Mouse (Mus musculus) stomach, postnatal 0 days (tissue): ENCODE results near the gene Zxdc. TPM values are rescaled to one million over a fixed set of nuclear protein-coding genes. Genes with fewer than 3 reads are reported as not detected.
A peak's percentile ranks its signal among the peaks of the same experiment; 100 is the strongest.

Experiments
- ATAC-seq: fragments of 200-750 bp; cut with Nextera tagmentation; 2 replicates; pipeline ENCODE4 v1.8.0; 2017; ENCODE audit not compliant: low FRiP score, low TSS enrichment
- DNase-seq: peaks from one replicate; pipeline ENCODE4 v3.0.0-alpha.2; 2016; ENCODE audit warnings: low spot score
- H3K27ac ChIP-seq: fragments of 300-500 bp; sonication (generic); replicated peaks from 2 replicates; pipeline ENCODE4 v1.5.1; 2014; ENCODE audit warnings: mild to moderate bottlenecking, control low read depth
- H3K27me3 ChIP-seq: fragments of 300-500 bp; sonication (generic); 2 replicates; pipeline ENCODE4 v1.6.1; 2014; ENCODE audit warnings: low read length; ENCODE audit not compliant: control insufficient read depth, insufficient read depth
- H3K36me3 ChIP-seq: fragments of 300-500 bp; sonication (generic); 2 replicates; pipeline ENCODE4 v1.6.1; 2014; ENCODE audit warnings: low read length, mixed read lengths; ENCODE audit not compliant: control insufficient read depth, insufficient read depth
- H3K4me1 ChIP-seq: fragments of 300-500 bp; sonication (generic); replicated peaks from 2 replicates; pipeline ENCODE4 v1.6.1; 2014; ENCODE audit warnings: antibody characterized with exemption; ENCODE audit not compliant: control insufficient read depth, insufficient read depth
- H3K4me2 ChIP-seq: fragments of 300-500 bp; sonication (generic); replicated peaks from 2 replicates; pipeline ENCODE4 v1.6.1; 2014; ENCODE audit warnings: low read depth, mild to moderate bottlenecking, control low read depth, moderate library complexity
- H3K4me3 ChIP-seq: fragments of 300-500 bp; sonication (generic); 2 replicates; pipeline ENCODE4 v1.5.1; 2014; ENCODE audit warnings: low read depth, low read length, control low read depth
- H3K9ac ChIP-seq: fragments of 300-500 bp; sonication (generic); 2 replicates; pipeline ENCODE4 v1.6.1; 2014; ENCODE audit warnings: mild to moderate bottlenecking, low read length, control low read depth, mixed read lengths
- H3K9me3 ChIP-seq: fragments of 300-500 bp; sonication (generic); 2 replicates; pipeline ENCODE4 v1.6.1; 2016; ENCODE audit warnings: low read length; ENCODE audit not compliant: control insufficient read depth
- CTCF ChIP-seq: IDR thresholded peaks from 2 replicates; pipeline ENCODE4 v1.5.1; 2016; ENCODE audit warnings: antibody characterized with exemption, low read depth, mild to moderate bottlenecking, moderate library complexity
- EP300 ChIP-seq: optimal IDR thresholded peaks from 2 replicates; pipeline ENCODE3; 2016; ENCODE audit warnings: antibody characterized with exemption
- WGBS: fragments of 180-500 bp; shearing (Covaris S2); extraction: QIAGEN DNeasy Blood & Tissue Kit; methylation state at CpG from one replicate; pipeline ENCODE4 v1.1.7; 2014; 5-methylcytosine and 5-hydroxymethylcytosine counted together
- polyA plus RNA-seq: library from polyadenylated mRNA; unstranded; fragments of >200 nt; fragmentation: Nextera tagmentation; extraction: Ambion mirVana; gene quantifications from 2 replicates; pipeline ENCODE4 v1.2.1, GENCODE M21; 2015

The Zxdc gene
- polyA plus RNA-seq, 1 experiment from 2014 or later, result 4.7 TPM

GRCm38 (mm10) chr6:90390629-90391028 lies 21.3 kb downstream of the Zxdc start:
- Histone ChIP-seq H3K4me2 (no peak overlapping the region), H3K36me3 (peaks cover 12% of the 10 kb centered on the region; the same call in 1 of the 2 replicates)
- 84% methylated on average over 4 of the region's 4 CpGs for WGBS

GRCm38 (mm10) chr6:90393948-90394347 lies 24.7 kb downstream of the Zxdc start:
- 58% methylated on average over 3 of the region's 3 CpGs for WGBS
- no peak for ATAC-seq
- H3K36me3 ChIP-seq, result peaks cover 6% of the 10 kb centered on the region; the same call in 1 of the 2 replicates

More at GRCm38 (mm10) chr6:90390629-90391028, 21.3 kb downstream of the Zxdc start:
- Histone ChIP-seq H3K9me3 (no peaks in the 10 kb centered on the region), H3K27ac (no peak overlapping the region), H3K27me3 (no peaks in the 10 kb centered on the region), H3K9ac (no peak overlapping the region), H3K4me1 (no peaks in the 10 kb centered on the region), H3K4me3 (no peak overlapping the region)
- no peak for ATAC-seq
- no peak for DNase-seq
- no peak for TF ChIP-seq CTCF
- TF ChIP-seq EP300, result no peak

GRCm38 (mm10) chr6:90395751-90396150 lies 26.5 kb downstream of the Zxdc start:
- H3K27ac ChIP-seq, result no peak overlapping the region
- no peak for ATAC-seq
- TF ChIP-seq CTCF (no peak), EP300 (no peak)
- H3K9ac ChIP-seq, result no peak overlapping the region
- H3K27me3 ChIP-seq, result no peaks in the 10 kb centered on the region
- no peak for DNase-seq
- H3K36me3 ChIP-seq, result peaks cover under 1% of the 10 kb centered on the region
- H3K4me3 ChIP-seq, result no peak overlapping the region
- H3K4me1 ChIP-seq, result no peaks in the 10 kb centered on the region
- 78% methylated on average over 2 of the region's 2 CpGs for WGBS
- no peaks in the 10 kb centered on the region for H3K9me3 ChIP-seq
- H3K4me2 ChIP-seq, result no peak overlapping the region

More at GRCm38 (mm10) chr6:90393948-90394347, 24.7 kb downstream of the Zxdc start:
- Histone ChIP-seq H3K4me3 (no peak overlapping the region), H3K9me3 (no peaks in the 10 kb centered on the region), H3K4me1 (no peaks in the 10 kb centered on the region), H3K27me3 (no peaks in the 10 kb centered on the region), H3K27ac (no peak overlapping the region), H3K4me2 (no peak overlapping the region), H3K9ac (no peak overlapping the region)
- TF ChIP-seq CTCF (no peak), EP300 (no peak)
- DNase-seq, result no peak

GRCm38 (mm10) chr6:90397291-90397690 lies 28.0 kb downstream of the Zxdc start:
- WGBS, result 85% methylated on average over 3 of the region's 3 CpGs
- Histone ChIP-seq H3K4me3 (no peak overlapping the region), H3K27me3 (no peaks in the 10 kb centered on the region), H3K9me3 (no peaks in the 10 kb centered on the region), H3K9ac (no peak overlapping the region), H3K4me1 (no peaks in the 10 kb centered on the region), H3K4me2 (no peak overlapping the region), H3K27ac (no peak overlapping the region), H3K36me3 (peaks cover 13% of the 10 kb centered on the region)
- DNase-seq (no peak), ATAC-seq (peak; percentile 32; the same call in 1 of the 2 replicates)
- TF ChIP-seq EP300 (no peak), CTCF (no peak)

GRCm38 (mm10) chr6:90408632-90409031 lies 39.3 kb downstream of the Zxdc start:
- no peak overlapping the region for H3K4me2 ChIP-seq
- DNase-seq (no peak), ATAC-seq (no peak)
- H3K9ac ChIP-seq, result no peak overlapping the region
- H3K27me3 ChIP-seq, result no peaks in the 10 kb centered on the region
- H3K27ac ChIP-seq, result no peak overlapping the region
- no peak overlapping the region for H3K4me3 ChIP-seq
- 0 out of 2 replicates have a peak, but pooled peaks cover 4% of the 10 kb centered on the region for H3K36me3 ChIP-seq
- TF ChIP-seq EP300 (no peak), CTCF (no peak)
- H3K4me1 ChIP-seq, result no peaks in the 10 kb centered on the region
- H3K9me3 ChIP-seq, result no peaks in the 10 kb centered on the region

GRCm38 (mm10) chr6:90410972-90411371 lies 41.7 kb downstream of the Zxdc start:
- DNase-seq (no peak), ATAC-seq (no peak)
- Histone ChIP-seq H3K4me1 (no peaks in the 10 kb centered on the region), H3K4me2 (no peak overlapping the region), H3K9ac (no peak overlapping the region), H3K36me3 (no peaks in the 10 kb centered on the region), H3K27ac (no peak overlapping the region), H3K27me3 (no peaks in the 10 kb centered on the region), H3K9me3 (no peaks in the 10 kb centered on the region), H3K4me3 (no peak overlapping the region)
- WGBS, result 74% methylated on average over 1 of the region's 1 CpGs
- TF ChIP-seq EP300 (no peak), CTCF (no peak)
